Mouse (Mus musculus): Measurements from ENCODE around the gene Klhdc10. TPM values are rescaled to one million over a fixed set of nuclear protein-coding genes. Genes with fewer than 3 reads are reported as not detected.

Gene Klhdc10
- total RNA-seq, 2 experiments from 2014 or later: 151 to 161 TPM

- intact Hi-C loops (cut with DNase I): no loop called here
- no peak for DNase-seq (ENCODE audit: extremely low spot score in 1 of 2, low spot score in 2 of 2)
Observed at GRCm38 (mm10) chr6:30391996-30392395, 9.7 kb upstream of the Klhdc10 start.

GRCm38 (mm10) chr6:30400146-30400545, 1.5 kb upstream of the Klhdc10 start:
- intact Hi-C loops (cut with DNase I): loop anchor here (5.0 kb wide), 1 partner anchor 582 kb away; no protein-coding TSS in a partner anchor

GRCm38 (mm10) chr6:30400716-30401115, 952 bp upstream of the Klhdc10 start:
- intact Hi-C loops (cut with DNase I): loop anchor here (5.0 kb wide), 1 partner anchor 582 kb away; no protein-coding TSS in a partner anchor
- peak in 1 of 2 experiments; percentile 14 for DNase-seq (ENCODE audit: extremely low spot score in 1 of 2, low spot score in 2 of 2)

More at GRCm38 (mm10) chr6:30400146-30400545, 1.5 kb upstream of the Klhdc10 start:
- no peak for DNase-seq (ENCODE audit: extremely low spot score in 1 of 2, low spot score in 2 of 2)

- DNase-seq (ENCODE audit: extremely low spot score in 1 of 2, low spot score in 2 of 2): peak in 1 of 2 experiments; percentile 17
- intact Hi-C loops (cut with DNase I): loop anchor here (2.0 to 5.0 kb wide), 2 partner anchors 59 to 580 kb away; no protein-coding TSS in a partner anchor
Observed at GRCm38 (mm10) chr6:30402091-30402491, 423 bp downstream of the Klhdc10 start.

- intact Hi-C loops (cut with DNase I): loop anchor here (2.0 to 5.0 kb wide), 2 partner anchors 57 to 579 kb away; no protein-coding TSS in a partner anchor
- DNase-seq (ENCODE audit: extremely low spot score in 1 of 2, low spot score in 2 of 2): peak; percentile 50 to 83
Observed at GRCm38 (mm10) chr6:30403465-30403864, 1.8 kb downstream of the Klhdc10 start.

- intact Hi-C loops (cut with DNase I): loop anchor here (2.0 to 5.0 kb wide), 2 partner anchors 578 to 628 kb away; no protein-coding TSS in a partner anchor
- no peak for DNase-seq (ENCODE audit: extremely low spot score in 1 of 2, low spot score in 2 of 2)
Observed at GRCm38 (mm10) chr6:30404671-30405070, 3.0 kb downstream of the Klhdc10 start.

GRCm38 (mm10) chr6:30408276-30408675, 6.6 kb downstream of the Klhdc10 start:
- intact Hi-C loops (cut with DNase I): no loop called here
- DNase-seq (ENCODE audit: extremely low spot score in 1 of 2, low spot score in 2 of 2): no peak

GRCm38 (mm10) chr6:30409399-30410093, 7.9 kb downstream of the Klhdc10 start:
- no peak for DNase-seq (ENCODE audit: extremely low spot score in 1 of 2, low spot score in 2 of 2)
- intact Hi-C loops (cut with DNase I): no loop called here

- DNase-seq (ENCODE audit: extremely low spot score in 1 of 2, low spot score in 2 of 2): no peak
- intact Hi-C loops (cut with DNase I): no loop called here
Observed at GRCm38 (mm10) chr6:30411311-30411710, 9.6 kb downstream of the Klhdc10 start.

- intact Hi-C loops (cut with DNase I): no loop called here
Observed at GRCm38 (mm10) chr6:30416126-30416525, 14.5 kb downstream of the Klhdc10 start.

GRCm38 (mm10) chr6:30416801-30417200, 15.1 kb downstream of the Klhdc10 start:
- intact Hi-C loops (cut with DNase I): no loop called here
- DNase-seq (ENCODE audit: extremely low spot score in 1 of 2, low spot score in 2 of 2): no peak

More at GRCm38 (mm10) chr6:30416126-30416525, 14.5 kb downstream of the Klhdc10 start:
- no peak for DNase-seq (ENCODE audit: extremely low spot score in 1 of 2, low spot score in 2 of 2)

GRCm38 (mm10) chr6:30432461-30433192, 31.0 kb downstream of the Klhdc10 start:
- DNase-seq (ENCODE audit: extremely low spot score in 1 of 2, low spot score in 2 of 2): no peak
- intact Hi-C loops (cut with DNase I): no loop called here

- DNase-seq (ENCODE audit: extremely low spot score in 1 of 2, low spot score in 2 of 2): no peak
- intact Hi-C loops (cut with DNase I): no loop called here
Observed at GRCm38 (mm10) chr6:30436476-30436875, 34.8 kb downstream of the Klhdc10 start.

- no peak for DNase-seq (ENCODE audit: extremely low spot score in 1 of 2, low spot score in 2 of 2)
Observed at GRCm38 (mm10) chr6:30437054-30437453, 35.4 kb downstream of the Klhdc10 start.

GRCm38 (mm10) chr6:30439576-30439975, 37.9 kb downstream of the Klhdc10 start:
- DNase-seq (ENCODE audit: extremely low spot score in 1 of 2, low spot score in 2 of 2): no peak
- intact Hi-C loops (cut with DNase I): no loop called here

More at GRCm38 (mm10) chr6:30437054-30437453, 35.4 kb downstream of the Klhdc10 start:
- intact Hi-C loops (cut with DNase I): no loop called here

GRCm38 (mm10) chr6:30456991-30457390, 55.3 kb downstream of the Klhdc10 start:
- intact Hi-C loops (cut with DNase I): no loop called here
- no peak for DNase-seq (ENCODE audit: extremely low spot score in 1 of 2, low spot score in 2 of 2)

- intact Hi-C loops (cut with DNase I): no loop called here
- no peak for DNase-seq (ENCODE audit: extremely low spot score in 1 of 2, low spot score in 2 of 2)
Observed at GRCm38 (mm10) chr6:30458626-30459025, 57.0 kb downstream of the Klhdc10 start.

GRCm38 (mm10) chr6:30459056-30459747, 57.5 kb downstream of the Klhdc10 start:
- intact Hi-C loops (cut with DNase I): no loop called here
- no peak for DNase-seq (ENCODE audit: extremely low spot score in 1 of 2, low spot score in 2 of 2)
